Mouse (Mus musculus) kidney, postnatal 14 days (tissue): ENCODE results near the gene Muc16.

Experiments
- DNase-seq: peaks from one replicate; pipeline ENCODE4 v3.0.0; 2022; ENCODE audit warnings: mixed read lengths

The Muc16 gene

GRCm38 (mm10) chr9:18674480-18675154, at the start of gene Muc16:
TSS of gene Muc16 (minus strand) at chr9:18674530.
- no peak for DNase-seq

DNA sequence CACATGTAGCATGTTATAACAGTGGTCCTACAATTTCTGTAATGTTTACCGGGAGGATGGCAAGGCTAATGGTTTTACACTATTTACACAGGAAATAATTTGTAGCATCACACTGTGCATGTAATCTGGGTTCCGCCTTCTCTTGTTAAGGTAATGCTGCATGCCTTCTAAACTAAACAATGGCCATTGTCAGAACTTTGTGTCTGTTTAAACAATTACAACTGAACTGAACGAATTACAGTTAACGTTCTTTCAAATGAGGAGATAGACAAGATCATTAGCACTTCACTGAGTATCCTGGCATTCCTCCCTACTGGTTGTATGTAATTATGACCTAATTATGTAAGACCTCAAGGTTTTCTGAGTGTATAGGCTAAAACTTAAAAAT, 48.4 kb upstream of the Muc16 start:
- no peak for DNase-seq

DNA sequence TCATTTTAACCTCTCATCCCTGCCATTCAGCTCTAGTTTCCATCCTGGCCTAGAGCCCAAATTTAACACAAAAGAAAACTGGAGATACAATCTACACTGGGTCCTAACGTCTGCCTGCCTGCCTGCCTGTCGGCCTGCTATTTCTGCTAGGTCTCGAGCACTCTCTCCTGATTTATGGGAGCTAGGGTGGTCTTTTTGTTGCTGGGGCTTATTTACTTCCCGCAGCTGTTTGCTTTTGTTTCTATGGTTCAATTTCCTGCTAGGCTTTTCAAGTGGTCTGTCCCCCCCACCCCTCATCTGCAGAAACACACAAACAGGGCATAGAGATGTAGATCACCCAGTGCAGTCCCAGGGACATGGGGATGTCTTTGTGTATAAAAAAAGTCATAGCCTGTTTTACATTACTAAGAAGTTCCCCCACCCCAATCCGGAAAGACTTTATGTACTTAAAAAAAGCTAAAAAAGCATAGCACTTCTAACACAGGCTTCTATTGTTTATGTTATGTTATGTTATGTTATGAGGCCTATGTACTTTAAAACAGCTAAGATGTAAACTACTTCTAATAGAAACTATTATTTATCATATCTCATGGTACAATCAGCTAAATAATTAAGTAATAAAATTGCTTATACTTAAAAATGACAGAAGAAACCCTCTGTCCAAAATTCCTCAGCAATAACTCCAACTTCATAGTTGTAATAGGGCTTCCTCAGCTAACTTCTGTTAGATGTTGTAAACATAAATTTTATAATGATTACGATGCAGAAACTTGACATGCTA, 47.8 kb upstream of the Muc16 start:
- no peak for DNase-seq

GRCm38 (mm10) chr9:18721011-18721410, 46.7 kb upstream of the Muc16 start:
- DNase-seq, result no peak

DNA sequence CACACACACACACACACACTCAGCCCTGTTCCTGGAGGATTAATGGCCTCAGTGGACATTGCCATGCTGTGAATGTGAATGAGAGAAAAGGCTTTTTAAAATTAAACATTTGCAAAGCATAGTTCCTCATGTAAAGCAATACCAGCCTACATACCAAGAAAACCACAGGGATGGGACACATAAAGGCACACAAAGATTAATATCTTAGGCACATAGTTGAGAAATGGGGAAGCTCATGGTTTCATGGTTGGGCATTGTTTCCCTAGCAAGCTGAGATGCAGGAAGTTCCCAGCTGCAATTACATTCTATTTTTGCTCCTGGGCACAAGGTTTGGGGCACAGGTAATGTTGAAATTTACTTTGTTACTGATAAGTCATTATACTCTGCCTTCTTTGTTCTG, 31.3 kb upstream of the Muc16 start:
- DNase-seq, result no peak

DNA sequence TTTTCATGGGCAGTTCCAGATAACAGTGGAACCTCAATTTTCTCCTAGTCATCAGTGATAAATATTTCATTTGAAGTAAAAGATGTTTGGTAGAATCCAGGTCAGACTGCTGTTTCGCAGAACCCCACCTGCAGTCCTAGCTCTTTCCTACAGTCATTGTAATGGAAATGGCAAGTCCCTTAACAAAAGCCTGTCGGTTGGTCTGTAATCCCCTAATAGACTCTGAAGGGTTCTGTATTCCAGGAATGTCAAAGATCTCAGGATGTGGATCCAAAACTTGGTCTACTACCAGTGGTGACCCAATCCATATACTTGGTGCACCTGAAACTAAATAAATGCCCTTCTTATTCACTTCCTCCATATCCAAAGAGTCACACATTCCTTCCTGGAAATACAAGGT, 76.0 kb downstream of the Muc16 start:
- no peak for DNase-seq

GRCm38 (mm10) chr9:18508098-18508497, 166.2 kb downstream of the Muc16 start:
- DNase-seq, result no peak

DNA sequence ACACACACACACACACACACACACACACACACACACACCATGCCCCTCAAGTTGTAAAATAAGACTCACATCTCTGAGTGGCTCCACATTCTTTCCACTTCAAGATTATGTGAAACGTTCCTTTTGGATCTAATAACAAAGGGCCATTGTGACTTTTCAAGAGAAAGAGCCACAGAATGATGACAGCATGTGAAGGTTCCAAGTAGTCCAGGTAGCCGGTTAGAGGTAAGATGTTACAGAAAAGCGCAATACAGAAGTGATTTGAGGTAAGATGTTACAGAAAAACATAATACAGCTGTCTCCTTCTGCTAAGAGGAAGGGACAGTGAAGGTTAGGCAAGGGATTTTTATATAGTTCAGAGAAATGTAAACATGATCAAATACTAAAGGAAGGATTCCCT, 196.2 kb downstream of the Muc16 start, which contains the start of the genes Zfp558 and Mbd3l1:
Gene Zfp558, minus strand, starts transcription at position 101 of the 400 bp plus-strand sequence.
Gene Mbd3l1, plus strand, starts transcription at position 192 of the 400 bp plus-strand sequence.
- DNase-seq, result no peak

- peak; percentile 74 for DNase-seq
These were observed 200.8 kb downstream of the Muc16 start for GRCm38 (mm10) chr9:18473324-18474128.

DNA sequence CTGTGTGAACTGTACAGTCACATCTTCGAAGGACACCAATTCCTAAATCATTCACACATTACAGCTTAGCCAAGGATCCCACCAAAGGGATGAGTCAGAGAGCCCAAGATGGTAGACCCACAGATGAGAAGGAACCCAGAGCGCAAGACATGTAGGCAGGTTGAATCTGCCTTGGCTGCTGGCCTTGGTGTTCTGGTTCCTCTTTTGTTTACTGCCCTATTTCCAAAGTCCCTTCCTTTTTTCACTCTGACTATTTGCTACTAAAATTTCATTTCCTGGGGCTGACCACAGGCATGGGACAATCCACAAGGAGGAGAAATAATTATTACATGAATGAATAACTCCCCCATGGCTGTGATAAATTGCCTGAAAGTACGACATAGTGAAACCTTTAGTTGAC, 206.3 kb downstream of the Muc16 start:
- DNase-seq, result no peak

- DNase-seq, result no peak
These were observed 207.0 kb downstream of the Muc16 start for GRCm38 (mm10) chr9:18467350-18467749.

GRCm38 (mm10) chr9:18456520-18456919, 217.8 kb downstream of the Muc16 start:
- no peak for DNase-seq
